In the genomic region with DNA sequence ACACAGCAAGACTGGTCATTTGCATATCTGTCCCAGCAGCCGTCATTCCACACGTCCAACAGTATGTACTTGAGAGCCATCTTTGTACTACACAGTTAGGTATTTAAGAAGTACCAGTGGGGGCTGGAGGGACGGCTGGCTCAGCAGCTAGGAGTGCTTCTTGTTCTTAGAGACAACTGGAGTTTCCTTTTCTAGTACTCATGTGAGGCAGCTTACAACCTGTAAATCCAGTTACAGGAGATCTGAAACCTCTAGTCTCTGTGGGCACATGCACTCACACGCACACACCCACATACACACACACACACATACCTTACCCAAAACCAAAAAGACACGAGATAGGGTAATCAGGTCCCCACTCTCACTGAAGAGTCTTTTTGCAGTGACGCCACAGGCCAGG, we compare ENCODE assay signal across 18 mouse cellular contexts. TPM values are rescaled to one million over a fixed set of nuclear protein-coding genes. Genes with fewer than 3 reads are reported as not detected.
DNase-seq lines count a peak whose midpoint lies in the region; ATAC-seq and TF ChIP-seq lines count a peak whose summit lies in the region.
"Had no signal": no experiment of that assay in that cellular context is flagged by ENCODE, and none has a peak within 500 bp of the region (broad histone marks: within the 10 kb centered on the region; RNA-seq: fewer than 3 reads in every experiment).

No protein-coding gene starts in this region.

- dilution Hi-C loops in CH12.LX (cut with MboI; ENCODE audit: extremely low pct_ligation_motif_present, extremely low pct_unique_long_range_greater_than_20kb, low sequenced_read_pairs), result no loop called here

- in situ Hi-C loops in CH12.LX (cut with MboI; ENCODE audit: low pct_ligation_motif_present, low pct_unique_long_range_greater_than_20kb, low sequenced_read_pairs), result no loop called here

- no peak overlapping the region for H3K4me3 ChIP-seq in CH12.LX (replicated peaks in 1 of 3; ENCODE audit: low read depth in 2 of 3, low read length in 2 of 3, poor library complexity in 1 of 3)
- no peak overlapping the region for H3K4me3 ChIP-seq in lung, postnatal 0 days (ENCODE audit: low read depth, low read length)
- no peak overlapping the region for H3K4me3 ChIP-seq in neural tube, embryonic 15.5 days (replicated peaks)
- H3K4me3 ChIP-seq: embryonic facial prominence, embryonic 13.5 days; forebrain, embryonic 10.5 days; myocyte had no signal

- no peaks in the 10 kb centered on the region for H3K9me3 ChIP-seq in CH12.LX (replicated peaks; ENCODE audit: low read length)
- H3K9me3 ChIP-seq in lung, postnatal 0 days (ENCODE audit: low read length), result no peaks in the 10 kb centered on the region
- H3K9me3 ChIP-seq in neural tube, embryonic 15.5 days (replicated peaks), result no peaks in the 10 kb centered on the region
- H3K9me3 ChIP-seq: embryonic facial prominence, embryonic 13.5 days; forebrain, embryonic 10.5 days had no signal

- no peaks in the 10 kb centered on the region for H3K27me3 ChIP-seq in CH12.LX (replicated peaks)
- H3K27me3 ChIP-seq in lung, postnatal 0 days (replicated peaks; ENCODE audit: insufficient read depth, low read length), result no peaks in the 10 kb centered on the region
- H3K27me3 ChIP-seq in splenic B cell, adult 2 months (ENCODE audit: control insufficient read depth, insufficient read depth, low read length, poor library complexity, severe bottlenecking), result no peaks in the 10 kb centered on the region
- H3K27me3 ChIP-seq in neural tube, embryonic 15.5 days (replicated peaks), result no peaks in the 10 kb centered on the region
- H3K27me3 ChIP-seq: embryonic facial prominence, embryonic 13.5 days had no signal

- H3K4me1 ChIP-seq in CH12.LX (ENCODE audit: control insufficient read depth in 1 of 2, insufficient read depth in 2 of 2), result peaks cover 16 to 22% of the 10 kb centered on the region in 2 experiments; a peak in 3 of 4 replicates
- no peaks in the 10 kb centered on the region; the same call in 1 of the 2 replicates for H3K4me1 ChIP-seq in lung, postnatal 0 days (ENCODE audit: insufficient read depth, low read depth, low read length)
- no peaks in the 10 kb centered on the region for H3K4me1 ChIP-seq in neural tube, embryonic 15.5 days
- H3K4me1 ChIP-seq: embryonic facial prominence, embryonic 13.5 days had no signal

- TF ChIP-seq RAD21 in CH12.LX (IDR thresholded peaks at IDR 0.05; ENCODE audit: low read depth, low read length), result no peak

- H3K79me2 ChIP-seq in CH12.LX (replicated peaks; ENCODE audit: control insufficient read depth, extremely low read depth, insufficient read depth, poor library complexity, severe bottlenecking), result no peaks in the 10 kb centered on the region

- no peak overlapping the region for H3K9ac ChIP-seq in CH12.LX (ENCODE audit: insufficient read depth, low read depth)
- no peak overlapping the region for H3K9ac ChIP-seq in lung, postnatal 0 days (replicated peaks; ENCODE audit: low read depth)
- no peak overlapping the region for H3K9ac ChIP-seq in neural tube, embryonic 15.5 days (replicated peaks)
- H3K9ac ChIP-seq: embryonic facial prominence, embryonic 13.5 days had no signal

- no peak overlapping the region for H3K4me2 ChIP-seq in CH12.LX (ENCODE audit: insufficient read depth, low read depth, poor library complexity, severe bottlenecking)
- 0 out of 2 replicates have a peak overlapping the region, but pooled peaks have one; percentile 11 for H3K4me2 ChIP-seq in lung, postnatal 0 days (replicated peaks; ENCODE audit: low read depth, low read length)
- H3K4me2 ChIP-seq in neural tube, embryonic 15.5 days, result no peak overlapping the region
- H3K4me2 ChIP-seq: embryonic facial prominence, embryonic 13.5 days had no signal

- H3K36me3 ChIP-seq in CH12.LX (replicated peaks in 1 of 2; ENCODE audit: control insufficient read depth in 1 of 2, insufficient read depth in 1 of 2, low read length in 1 of 2), result no peaks in the 10 kb centered on the region
- no peaks in the 10 kb centered on the region for H3K36me3 ChIP-seq in lung, postnatal 0 days (ENCODE audit: insufficient read depth, low read length)
- H3K36me3 ChIP-seq in splenic B cell, adult 2 months (ENCODE audit: control insufficient read depth, insufficient read depth, low read length, poor library complexity, severe bottlenecking), result no peaks in the 10 kb centered on the region
- no peaks in the 10 kb centered on the region for H3K36me3 ChIP-seq in neural tube, embryonic 15.5 days
- H3K36me3 ChIP-seq: embryonic facial prominence, embryonic 13.5 days; forebrain, embryonic 10.5 days had no signal

- TF ChIP-seq EP300 in CH12.LX (IDR thresholded peaks at IDR 0.05; ENCODE audit: low read length), result no peak
- TF ChIP-seq EP300 in lung, postnatal 0 days (IDR thresholded peaks at IDR 0.05), result peak; percentile 79

- peak; percentile 77 for DNase-seq in CD4-positive, CD25-positive, alpha-beta regulatory T cell, adult 2 months (ENCODE audit: low read depth, low spot score)
- DNase-seq in CH12.LX (ENCODE audit: extremely low read depth), result peak; percentile 14
- peak; percentile 93 for DNase-seq in lung, postnatal 0 days (ENCODE audit: low spot score)
- peak; percentile 26 for DNase-seq in splenic B cell, adult 2 months (ENCODE audit: low read depth, low spot score)
- DNase-seq in urinary bladder, postnatal 4 days (ENCODE audit: low spot score in 2 of 2), result no peak
- DNase-seq in urinary bladder, postnatal 36 days (ENCODE audit: low spot score in 2 of 2), result no peak
- DNase-seq: adrenal gland, postnatal 14 days; cerebellum, adult 11-12 months; gastrocnemius, postnatal 10 days; heart, adult 18-20 months; kidney, adult 9 months; kidney, postnatal 4 days; left cerebral cortex, postnatal 4 days; midbrain, embryonic 14.5 days had no signal

- no peak overlapping the region for H3K27ac ChIP-seq in CH12.LX (ENCODE audit: insufficient read depth, low read depth)
- H3K27ac ChIP-seq in lung, postnatal 0 days (ENCODE audit: low read length), result peak overlapping the region; percentile 87
- no peak overlapping the region for H3K27ac ChIP-seq in neural tube, embryonic 15.5 days (replicated peaks)
- H3K27ac ChIP-seq: embryonic facial prominence, embryonic 13.5 days; forebrain, embryonic 10.5 days had no signal

- ATAC-seq in lung, postnatal 0 days, result peak; percentile 87
- ATAC-seq in neural tube, embryonic 15.5 days (ENCODE audit: low FRiP score), result no peak

- no peak for TF ChIP-seq POLR2A in CH12.LX (IDR thresholded peaks at IDR 0.05; ENCODE audit: low read depth, low read length)

- no peak for TF ChIP-seq CTCF in CH12.LX (conservative IDR thresholded peaks at IDR 0.05 in 1 of 2, IDR thresholded peaks at IDR 0.05 in 1 of 2; ENCODE audit: low read depth in 2 of 2, low read length in 2 of 2)
- TF ChIP-seq CTCF in lung, postnatal 0 days (IDR thresholded peaks at IDR 0.05), result no peak

- WGBS in lung, postnatal 0 days, result 36% methylated on average over 6 of the region's 6 CpGs
- WGBS in neural tube, embryonic 15.5 days, result 85% methylated on average over 6 of the region's 6 CpGs

TF ChIP-seq in CH12.LX, 34 proteins besides CTCF, POLR2A, EP300 and RAD21:
- TF ChIP-seq BHLHE40 (IDR thresholded peaks at IDR 0.05; ENCODE audit: low read depth, low read length) (peak; percentile 80), ZC3H11A (IDR thresholded peaks at IDR 0.05; ENCODE audit: low read depth, low read length) (no peak)

RNA-seq across cellular contexts. Expression of gene Rap1b, which starts 18.9 kb away (rescaled TPM):
- total RNA-seq in CH12.LX (2012; rRNA removed), result 37.0 and 49.8 TPM in 2 replicates
- total RNA-seq in CH12.LX (2014; rRNA removed), result 205 and 225 TPM in 2 replicates
- polyA plus RNA-seq in CH12.LX (2012; ENCODE audit: insufficient read length, low read depth), result 186 and 214 TPM in 2 replicates
- polyA plus RNA-seq in lung, postnatal 0 days (2015; fragmentation: Nextera tagmentation; extraction: Ambion mirVana), result 268 and 290 TPM in 2 replicates
- polyA plus RNA-seq in neural tube, embryonic 15.5 days (2015; fragmentation: Nextera tagmentation; extraction: Ambion mirVana), result 165 and 174 TPM in 2 replicates

Comparison
In these comparisons a context has a peak if more than half of its experiments do, and no peak if none do; other contexts are left out.
1. DNase-seq: peak in CD4-positive, CD25-positive, alpha-beta regulatory T cell, adult 2 months (single experiment), CH12.LX (single experiment), lung, postnatal 0 days (single experiment) and splenic B cell, adult 2 months (single experiment); none in urinary bladder, postnatal 4 days (0 of 2) and urinary bladder, postnatal 36 days (0 of 2).